In the genomic region with DNA sequence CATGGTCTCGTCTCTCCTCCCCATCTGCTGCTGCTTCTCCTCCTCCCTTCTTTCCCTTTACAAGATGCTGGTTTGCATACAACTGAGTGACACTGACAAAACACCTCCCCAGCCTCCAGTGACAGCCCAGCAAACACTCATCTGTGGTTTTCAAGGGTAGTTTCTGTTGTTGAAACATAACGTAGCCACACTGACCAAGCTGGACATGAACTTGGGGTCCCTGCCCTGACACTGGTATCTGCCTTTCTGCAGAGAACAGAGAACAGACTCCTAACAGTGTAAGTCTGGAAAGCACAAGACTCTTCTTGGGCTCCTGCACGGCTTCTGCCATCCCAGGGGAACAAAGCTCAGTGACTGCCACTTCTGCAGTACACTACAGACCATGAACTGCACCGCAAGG, we compare ENCODE assay signal across 18 mouse cellular contexts. TPM values are rescaled to one million over a fixed set of nuclear protein-coding genes. Genes with fewer than 3 reads are reported as not detected.
A peak's percentile ranks its signal among the peaks of the same experiment; 100 is the strongest.
DNase-seq lines count a peak whose midpoint lies in the region; ATAC-seq and TF ChIP-seq lines count a peak whose summit lies in the region.
"Had no signal": no experiment of that assay in that cellular context is flagged by ENCODE, and none has a peak within 500 bp of the region (broad histone marks: within the 10 kb centered on the region; RNA-seq: fewer than 3 reads in every experiment).

No protein-coding gene starts in this region.

- H3K9ac ChIP-seq in heart, postnatal 0 days (replicated peaks; ENCODE audit: low read depth, low read length): no peak overlapping the region
- no peak overlapping the region for H3K9ac ChIP-seq in heart, embryonic 12.5 days
- H3K9ac ChIP-seq in lung, postnatal 0 days (replicated peaks; ENCODE audit: low read depth): no peak overlapping the region
- no peak overlapping the region for H3K9ac ChIP-seq in stomach, embryonic 16.5 days (ENCODE audit: low read length)
- H3K9ac ChIP-seq in neural tube, embryonic 15.5 days (replicated peaks): no peak overlapping the region
- H3K9ac ChIP-seq: embryonic facial prominence, embryonic 15.5 days; hindbrain, embryonic 13.5 days; intestine, embryonic 15.5 days; limb, embryonic 12.5 days; midbrain, embryonic 13.5 days had no signal

- no peaks in the 10 kb centered on the region for H3K9me3 ChIP-seq in heart, postnatal 0 days (replicated peaks; ENCODE audit: control insufficient read depth, low read length)
- H3K9me3 ChIP-seq in heart, embryonic 12.5 days (replicated peaks): no peaks in the 10 kb centered on the region
- no peaks in the 10 kb centered on the region for H3K9me3 ChIP-seq in lung, postnatal 0 days (ENCODE audit: low read length)
- H3K9me3 ChIP-seq in stomach, embryonic 16.5 days (replicated peaks; ENCODE audit: control insufficient read depth, low read length): no peaks in the 10 kb centered on the region
- no peaks in the 10 kb centered on the region for H3K9me3 ChIP-seq in neural tube, embryonic 15.5 days (replicated peaks)
- H3K9me3 ChIP-seq: embryonic facial prominence, embryonic 15.5 days; hindbrain, embryonic 13.5 days; intestine, embryonic 15.5 days; limb, embryonic 12.5 days; midbrain, embryonic 13.5 days had no signal

- no peaks in the 10 kb centered on the region for H3K27me3 ChIP-seq in heart, postnatal 0 days (ENCODE audit: control insufficient read depth, insufficient read depth, low read length)
- H3K27me3 ChIP-seq in heart, embryonic 12.5 days (replicated peaks): no peaks in the 10 kb centered on the region
- no peaks in the 10 kb centered on the region for H3K27me3 ChIP-seq in lung, postnatal 0 days (replicated peaks; ENCODE audit: insufficient read depth, low read length)
- H3K27me3 ChIP-seq in stomach, embryonic 16.5 days (ENCODE audit: control insufficient read depth, insufficient read depth, low read length): no peaks in the 10 kb centered on the region
- no peaks in the 10 kb centered on the region for H3K27me3 ChIP-seq in neural tube, embryonic 15.5 days (replicated peaks)
- H3K27me3 ChIP-seq: embryonic facial prominence, embryonic 15.5 days; hindbrain, embryonic 13.5 days; intestine, embryonic 15.5 days; limb, embryonic 12.5 days; midbrain, embryonic 13.5 days had no signal

- no peak for TF ChIP-seq EP300 in heart, postnatal 0 days (IDR thresholded peaks at IDR 0.05; ENCODE audit: low read depth)
- TF ChIP-seq EP300 in lung, postnatal 0 days (IDR thresholded peaks at IDR 0.05): no peak

- no peak overlapping the region for H3K4me2 ChIP-seq in heart, postnatal 0 days (ENCODE audit: low read depth, low read length)
- H3K4me2 ChIP-seq in heart, embryonic 12.5 days: no peak overlapping the region
- H3K4me2 ChIP-seq in lung, postnatal 0 days (replicated peaks; ENCODE audit: low read depth, low read length): no peak overlapping the region
- no peak overlapping the region for H3K4me2 ChIP-seq in stomach, embryonic 16.5 days (ENCODE audit: low read depth, low read length)
- no peak overlapping the region for H3K4me2 ChIP-seq in neural tube, embryonic 15.5 days
- H3K4me2 ChIP-seq: embryonic facial prominence, embryonic 15.5 days; hindbrain, embryonic 13.5 days; intestine, embryonic 15.5 days; limb, embryonic 12.5 days; midbrain, embryonic 13.5 days had no signal

- no peak for ATAC-seq in heart, postnatal 0 days (ENCODE audit: insufficient read depth, low read depth)
- no peak for ATAC-seq in heart, embryonic 12.5 days (ENCODE audit: insufficient number of reproducible peaks, low FRiP score)
- ATAC-seq in lung, postnatal 0 days: no peak
- ATAC-seq in stomach, embryonic 16.5 days (ENCODE audit: insufficient read depth, low FRiP score): no peak
- no peak for ATAC-seq in neural tube, embryonic 15.5 days (ENCODE audit: low FRiP score)
- ATAC-seq: CD4-positive, CD25-positive, alpha-beta regulatory T cell, adult 4 months; forebrain, embryonic 14.5 days; intestine, embryonic 15.5 days; midbrain, embryonic 13.5 days had no signal

- no peak for TF ChIP-seq CTCF in heart, postnatal 0 days (IDR thresholded peaks at IDR 0.05; ENCODE audit: low read depth)
- TF ChIP-seq CTCF in lung, postnatal 0 days (IDR thresholded peaks at IDR 0.05): no peak
- no peak for TF ChIP-seq CTCF in embryonic fibroblast, embryonic 13.5 days (IDR thresholded peaks at IDR 0.05; ENCODE audit: borderline replicate concordance, insufficient read depth, low read length)

- no peak for TF ChIP-seq POLR2A in embryonic fibroblast, embryonic 13.5 days (IDR thresholded peaks at IDR 0.05; ENCODE audit: low read depth, low read length)

- no peak overlapping the region for H3K4me3 ChIP-seq in heart, postnatal 0 days (ENCODE audit: low read depth, low read length)
- H3K4me3 ChIP-seq in heart, embryonic 12.5 days: no peak overlapping the region
- no peak overlapping the region for H3K4me3 ChIP-seq in lung, postnatal 0 days (ENCODE audit: low read depth, low read length)
- no peak overlapping the region for H3K4me3 ChIP-seq in embryonic fibroblast, embryonic 13.5 days (ENCODE audit: insufficient read depth, low read length)
- H3K4me3 ChIP-seq in stomach, embryonic 16.5 days (replicated peaks; ENCODE audit: low read length): no peak overlapping the region
- no peak overlapping the region for H3K4me3 ChIP-seq in neural tube, embryonic 15.5 days (replicated peaks)
- H3K4me3 ChIP-seq: embryonic facial prominence, embryonic 15.5 days; hindbrain, embryonic 13.5 days; intestine, embryonic 15.5 days; limb, embryonic 12.5 days; midbrain, embryonic 13.5 days had no signal

- WGBS in heart, postnatal 0 days: 66% methylated on average over 4 of the region's 4 CpGs
- 67% methylated on average over 4 of the region's 4 CpGs for WGBS in heart, embryonic 12.5 days
- WGBS in lung, postnatal 0 days: 64% methylated on average over 4 of the region's 4 CpGs
- 73% methylated on average over 4 of the region's 4 CpGs for WGBS in stomach, embryonic 16.5 days
- WGBS in neural tube, embryonic 15.5 days: 78% methylated on average over 4 of the region's 4 CpGs

- peaks cover 49% of the 10 kb centered on the region for H3K4me1 ChIP-seq in heart, postnatal 0 days (ENCODE audit: control insufficient read depth, insufficient read depth)
- peaks cover 64% of the 10 kb centered on the region for H3K4me1 ChIP-seq in heart, embryonic 12.5 days (replicated peaks)
- peaks cover 10% of the 10 kb centered on the region; the same call in 1 of the 2 replicates for H3K4me1 ChIP-seq in lung, postnatal 0 days (ENCODE audit: insufficient read depth, low read depth, low read length)
- peaks cover 21% of the 10 kb centered on the region for H3K4me1 ChIP-seq in embryonic fibroblast, embryonic 13.5 days (ENCODE audit: control insufficient read depth, insufficient read depth, low read length)
- H3K4me1 ChIP-seq in stomach, embryonic 16.5 days (ENCODE audit: control insufficient read depth, insufficient read depth, low read length): peaks cover 26% of the 10 kb centered on the region
- H3K4me1 ChIP-seq in neural tube, embryonic 15.5 days: 0 out of 2 replicates have a peak, but pooled peaks cover 3% of the 10 kb centered on the region
- H3K4me1 ChIP-seq: midbrain, embryonic 13.5 days had no signal

- DNase-seq in heart, postnatal 0 days (ENCODE audit: low spot score): no peak
- no peak for DNase-seq in lung, postnatal 0 days (ENCODE audit: low spot score)
- DNase-seq in lung, postnatal 25 days (ENCODE audit: low spot score): no peak
- DNase-seq: adrenal gland, postnatal 10 days; cerebellum, adult 8-10 months; gastrocnemius, postnatal 10 days; lung, postnatal 10 days had no signal

- 0 out of 2 replicates have a peak overlapping the region, but pooled peaks have one; percentile 4 for H3K27ac ChIP-seq in heart, postnatal 0 days (ENCODE audit: low read depth)
- no peak overlapping the region for H3K27ac ChIP-seq in heart, embryonic 12.5 days (ENCODE audit: poor library complexity, severe bottlenecking)
- peak overlapping the region; percentile 20; the same call in 1 of the 2 replicates for H3K27ac ChIP-seq in lung, postnatal 0 days (ENCODE audit: low read length)
- H3K27ac ChIP-seq in embryonic fibroblast, embryonic 13.5 days (ENCODE audit: insufficient read depth, low read length): peak overlapping the region; percentile 15; the same call in 1 of the 2 replicates
- H3K27ac ChIP-seq in stomach, embryonic 16.5 days (ENCODE audit: low read length): 0 out of 2 replicates have a peak overlapping the region, but pooled peaks have one; percentile 2
- H3K27ac ChIP-seq in neural tube, embryonic 15.5 days (replicated peaks): no peak overlapping the region
- H3K27ac ChIP-seq: embryonic facial prominence, embryonic 15.5 days; hindbrain, embryonic 13.5 days; intestine, embryonic 15.5 days; limb, embryonic 12.5 days; midbrain, embryonic 13.5 days had no signal

- H3K36me3 ChIP-seq in heart, postnatal 0 days (replicated peaks; ENCODE audit: control insufficient read depth, insufficient read depth, low read length): no peaks in the 10 kb centered on the region
- H3K36me3 ChIP-seq in heart, embryonic 12.5 days: no peaks in the 10 kb centered on the region
- H3K36me3 ChIP-seq in lung, postnatal 0 days (ENCODE audit: insufficient read depth, low read length): no peaks in the 10 kb centered on the region
- H3K36me3 ChIP-seq in stomach, embryonic 16.5 days (ENCODE audit: control insufficient read depth, insufficient read depth, low read length): no peaks in the 10 kb centered on the region
- no peaks in the 10 kb centered on the region for H3K36me3 ChIP-seq in neural tube, embryonic 15.5 days
- H3K36me3 ChIP-seq: embryonic facial prominence, embryonic 15.5 days; hindbrain, embryonic 13.5 days; intestine, embryonic 15.5 days; limb, embryonic 12.5 days; midbrain, embryonic 13.5 days had no signal

RNA-seq across cellular contexts. Expression of gene Pacsin2, which starts 29.7 kb away (rescaled TPM):
- total RNA-seq in heart, postnatal 0 days (2014; rRNA removed; ENCODE audit: low replicate concordance): 65.0 and 78.0 TPM in 2 replicates
- polyA plus RNA-seq in heart, postnatal 0 days (2015; fragmentation: Nextera tagmentation; extraction: Ambion mirVana): 53.0 and 63.3 TPM in 2 replicates
- 70.8 and 72.0 TPM in 2 replicates for polyA plus RNA-seq in heart, embryonic 12.5 days (2016; fragmentation: Nextera tagmentation; extraction: Ambion mirVana)
- polyA plus RNA-seq in lung, postnatal 0 days (2015; fragmentation: Nextera tagmentation; extraction: Ambion mirVana): 46.7 and 51.7 TPM in 2 replicates
- polyA plus RNA-seq in embryonic fibroblast, embryonic 13.5 days (2011; ENCODE audit: insufficient read length, low read depth, missing spikeins): 62.0 and 75.6 TPM in 2 replicates
- polyA plus RNA-seq in stomach, embryonic 16.5 days (2015; fragmentation: Nextera tagmentation; extraction: Ambion mirVana): 64.5 and 67.9 TPM in 2 replicates
- polyA plus RNA-seq in neural tube, embryonic 15.5 days (2015; fragmentation: Nextera tagmentation; extraction: Ambion mirVana): 25.2 and 39.3 TPM in 2 replicates

Comparison
In these comparisons a context has a peak if more than half of its experiments do, and no peak if none do; other contexts are left out.
1. H3K27ac ChIP-seq: peak in heart, postnatal 0 days (single experiment), lung, postnatal 0 days (single experiment), embryonic fibroblast, embryonic 13.5 days (single experiment) and stomach, embryonic 16.5 days (single experiment); none in heart, embryonic 12.5 days (single experiment) and neural tube, embryonic 15.5 days (single experiment).